Mouse (Mus musculus): ENCODE measurements at regions not wholly inside any gene's neighbourhood (a gene's known extent, or its start where the extent isn't known, plus 50 kb on each side); places are given as distances from the start of the nearest gene placed in this dataset.

DNA sequence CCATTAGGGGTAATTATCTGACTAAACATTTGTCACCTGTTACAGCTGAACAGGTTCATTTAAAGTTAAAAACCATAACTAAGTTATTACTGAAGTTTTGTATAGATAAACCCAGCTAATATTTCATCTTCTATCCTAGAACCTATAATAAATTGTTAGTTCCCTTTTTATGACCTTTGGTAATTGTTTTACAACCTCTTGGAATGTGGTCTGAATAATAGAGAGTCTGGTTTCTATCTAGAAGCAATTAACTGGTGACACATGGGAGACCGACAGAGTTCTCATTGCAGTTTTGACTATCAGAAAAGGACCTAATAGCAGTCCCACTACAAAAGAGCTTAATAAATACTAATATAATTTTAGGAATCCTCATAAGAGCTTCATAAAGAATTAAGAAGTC, 330.2 kb downstream of the Vgll3 start:
- TF ChIP-seq CTCF (IDR thresholded peaks at IDR 0.05) (no peak), EP300 (IDR thresholded peaks at IDR 0.05) (no peak)

Data from lung, postnatal 0 days (tissue).